Mouse (Mus musculus): ENCODE data around the gene Gm12355.

- no peak for TF ChIP-seq POLR2A (IDR thresholded peaks at IDR 0.05; ENCODE audit: low read depth, low read length)
- TF ChIP-seq CTCF (IDR thresholded peaks at IDR 0.05; ENCODE audit: extremely low read depth, insufficient read depth, insufficient read length, insufficient replicate concordance): no peak
Observed at GRCm38 (mm10) chr11:98668984-98669383, 43.5 kb upstream of the Gm12355 start.

Measured in spleen, adult 2 months (tissue).